Mouse (Mus musculus) spleen, postnatal 10 days (tissue): ENCODE data around the gene Tmed6.
A peak's percentile ranks its signal among the peaks of the same experiment; 100 is the strongest.
"Not testable (repeated sequence)": the region's sequence is repeated elsewhere in the genome, so short reads cannot be mapped to it uniquely, and the experiment has no call there.

Experiments used
- DNase-seq, 2 experiments: peaks; one replicate each; pipeline ENCODE4 v3.0.0; 2021 to 2022; ENCODE audit warnings: low spot score in 2 of 2

The Tmed6 gene

DNA sequence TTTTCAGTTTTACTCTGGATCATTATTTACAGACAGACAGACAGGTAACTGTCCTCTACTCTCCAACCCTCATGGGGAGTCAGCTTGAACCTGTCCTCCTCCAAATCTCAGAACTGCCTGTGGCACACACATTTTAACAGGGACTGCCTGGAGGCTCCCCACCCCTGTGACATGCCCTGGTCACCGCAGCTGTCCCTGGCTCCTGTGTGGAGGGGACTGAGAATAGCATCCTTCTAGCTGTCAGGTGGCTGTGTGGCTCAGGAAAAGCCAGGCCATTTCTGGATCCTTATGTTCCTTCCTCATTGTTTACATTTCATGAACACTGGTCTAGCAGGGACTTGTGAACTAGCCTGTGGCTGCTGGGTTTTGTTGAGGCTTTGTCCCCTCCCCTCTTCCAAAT lies 8.7 kb upstream of the Tmed6 start:
- DNase-seq, result no peak

DNA sequence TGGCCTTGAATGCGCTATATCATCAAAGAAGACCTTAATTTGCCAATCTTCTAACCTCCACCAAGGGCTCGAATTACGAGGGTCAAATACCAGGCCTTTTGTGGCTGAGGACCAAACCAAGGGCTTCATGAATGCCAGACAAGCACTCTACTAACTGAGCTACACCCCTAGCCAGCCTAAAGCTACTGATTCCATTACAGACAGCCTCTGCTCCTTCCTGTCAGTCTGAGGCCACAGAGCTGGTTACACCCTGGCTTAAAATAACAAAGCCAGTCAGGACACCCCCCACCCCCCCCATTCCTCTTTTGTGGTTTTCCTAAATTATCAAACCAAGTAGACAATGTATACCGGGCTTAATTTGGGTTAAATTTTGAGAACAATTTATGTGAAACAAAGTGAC lies 8.3 kb upstream of the Tmed6 start:
- no peak for DNase-seq

DNA sequence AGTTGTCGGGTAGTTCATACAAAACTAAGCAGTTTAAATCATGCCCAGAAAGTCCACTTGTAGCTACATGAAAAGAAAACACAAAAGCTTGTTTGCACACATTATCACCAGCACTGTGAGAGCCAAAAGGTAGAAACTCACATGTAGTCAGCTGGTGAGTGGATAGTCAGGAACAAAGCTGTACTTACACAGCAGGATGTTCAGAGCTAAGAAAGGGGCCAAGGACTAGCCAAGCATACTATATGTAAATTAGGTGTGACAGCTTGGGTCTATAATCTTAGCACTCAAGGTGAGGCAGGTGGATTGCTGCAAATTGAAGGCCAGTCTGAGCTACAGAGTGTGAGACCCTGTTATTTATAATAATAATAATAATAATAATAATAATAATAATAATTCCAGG lies 2.8 kb downstream of the Tmed6 start:
- DNase-seq, result no peak

DNA sequence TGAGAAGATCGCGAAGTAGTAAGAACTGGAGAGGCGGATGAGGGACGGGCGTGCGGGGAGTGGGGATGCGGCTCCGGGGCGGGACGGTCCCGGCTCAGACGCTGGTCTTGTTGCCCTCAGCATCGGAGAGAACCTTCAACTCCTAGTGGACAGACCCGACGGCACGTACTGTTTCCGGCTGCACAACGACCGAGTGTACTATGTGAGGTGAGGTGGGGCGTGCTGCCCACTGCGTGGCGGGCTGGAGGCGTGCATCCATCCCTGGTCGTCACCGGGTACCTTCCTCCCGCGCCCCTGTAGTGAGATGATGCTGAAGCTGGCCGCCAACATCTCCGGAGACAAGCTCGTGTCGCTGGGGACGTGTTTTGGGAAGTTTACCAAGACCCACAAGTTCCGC lies 8.5 kb downstream of the Tmed6 start:
- no peak for DNase-seq

DNA sequence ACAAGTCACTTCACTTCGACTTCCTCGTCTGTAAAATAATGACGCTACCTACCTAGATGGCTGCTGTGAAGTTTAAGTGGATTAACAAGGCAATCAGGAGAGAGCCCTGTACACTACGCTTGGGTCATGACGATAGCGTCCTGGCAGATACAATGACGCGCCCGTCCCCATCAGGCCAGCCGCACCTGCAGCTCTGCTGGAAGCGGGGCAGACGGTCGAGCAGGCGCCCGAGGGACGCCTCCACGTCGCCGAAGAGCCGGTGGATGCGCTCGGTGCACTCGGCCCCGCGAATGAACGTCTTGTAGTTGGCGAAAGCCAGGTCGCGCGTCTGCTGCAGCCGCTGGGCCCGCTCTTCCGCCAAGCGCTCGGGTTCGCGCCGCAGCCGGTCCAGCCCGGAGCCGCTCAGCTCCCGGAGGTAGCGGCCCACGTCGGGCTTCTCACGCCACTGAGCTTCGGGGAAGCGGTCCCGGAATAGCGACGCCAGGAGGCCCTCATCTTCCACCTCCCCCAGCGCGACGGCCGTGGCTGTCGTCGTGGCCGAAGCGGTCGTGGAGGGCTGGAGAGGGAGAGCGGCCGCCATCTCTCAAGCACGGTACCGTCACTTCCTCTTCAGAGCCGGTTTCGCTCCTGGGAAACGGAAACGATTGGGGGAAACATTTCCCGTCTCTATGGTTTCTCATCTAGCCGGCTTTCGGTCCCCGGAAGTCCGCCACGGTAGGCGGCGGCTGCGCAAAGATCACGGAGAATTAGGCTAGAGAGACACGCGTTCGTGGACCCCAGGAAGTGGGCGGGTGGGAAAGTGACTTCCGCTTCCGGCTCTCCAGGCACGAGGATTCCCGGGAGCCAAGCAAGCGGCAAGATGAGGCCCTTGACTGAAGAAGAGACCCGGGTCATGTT lies 9.1 kb downstream of the Tmed6 start, which contains the start of the genes Cog8 and Nip7:
Gene Cog8, minus strand, starts transcription at position 614 of the 897 bp plus-strand sequence.
Gene Nip7, plus strand, starts transcription at position 802 of the 897 bp plus-strand sequence.
- DNase-seq, result peak; percentile 79 to 93

DNA sequence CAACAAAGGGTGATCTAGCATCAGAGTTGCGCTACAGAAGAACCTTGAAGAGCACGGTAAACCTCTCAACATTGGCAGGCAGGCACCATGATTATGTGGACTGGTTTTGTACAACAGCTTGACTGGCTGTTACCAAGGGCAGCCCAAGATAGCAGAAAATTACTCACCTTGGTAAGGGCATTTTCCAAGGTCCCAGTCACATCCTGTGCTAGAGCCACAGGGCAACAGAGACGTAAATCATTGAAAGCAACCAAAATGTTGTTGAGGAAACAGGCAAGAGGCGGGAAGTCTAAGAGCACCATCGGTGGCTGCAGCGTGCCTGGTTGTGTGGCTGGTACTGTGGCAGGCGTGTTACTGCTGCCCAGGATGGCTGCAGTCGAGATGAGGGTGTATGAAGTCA lies 13.4 kb downstream of the Tmed6 start:
- DNase-seq, result no peak

DNA sequence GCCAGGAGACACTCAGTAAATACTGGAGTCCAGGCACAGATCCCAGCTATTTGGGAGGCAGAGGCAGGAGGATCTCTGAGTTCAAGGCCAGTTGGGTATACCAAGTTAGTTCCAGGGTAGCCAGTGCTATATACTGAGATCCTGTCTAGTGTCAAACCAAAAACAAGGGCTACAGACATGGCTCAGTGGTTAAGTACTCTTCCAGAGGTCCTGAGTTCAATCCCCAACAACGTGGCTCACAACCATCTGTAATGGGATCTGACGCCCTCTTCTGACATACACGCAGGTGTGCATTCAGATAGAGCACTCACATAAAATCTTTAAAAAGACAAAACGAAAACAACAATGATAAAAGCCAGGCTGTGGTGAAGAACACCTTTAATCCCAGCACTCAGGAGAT lies 16.0 kb downstream of the Tmed6 start:
- DNase-seq, result no peak

DNA sequence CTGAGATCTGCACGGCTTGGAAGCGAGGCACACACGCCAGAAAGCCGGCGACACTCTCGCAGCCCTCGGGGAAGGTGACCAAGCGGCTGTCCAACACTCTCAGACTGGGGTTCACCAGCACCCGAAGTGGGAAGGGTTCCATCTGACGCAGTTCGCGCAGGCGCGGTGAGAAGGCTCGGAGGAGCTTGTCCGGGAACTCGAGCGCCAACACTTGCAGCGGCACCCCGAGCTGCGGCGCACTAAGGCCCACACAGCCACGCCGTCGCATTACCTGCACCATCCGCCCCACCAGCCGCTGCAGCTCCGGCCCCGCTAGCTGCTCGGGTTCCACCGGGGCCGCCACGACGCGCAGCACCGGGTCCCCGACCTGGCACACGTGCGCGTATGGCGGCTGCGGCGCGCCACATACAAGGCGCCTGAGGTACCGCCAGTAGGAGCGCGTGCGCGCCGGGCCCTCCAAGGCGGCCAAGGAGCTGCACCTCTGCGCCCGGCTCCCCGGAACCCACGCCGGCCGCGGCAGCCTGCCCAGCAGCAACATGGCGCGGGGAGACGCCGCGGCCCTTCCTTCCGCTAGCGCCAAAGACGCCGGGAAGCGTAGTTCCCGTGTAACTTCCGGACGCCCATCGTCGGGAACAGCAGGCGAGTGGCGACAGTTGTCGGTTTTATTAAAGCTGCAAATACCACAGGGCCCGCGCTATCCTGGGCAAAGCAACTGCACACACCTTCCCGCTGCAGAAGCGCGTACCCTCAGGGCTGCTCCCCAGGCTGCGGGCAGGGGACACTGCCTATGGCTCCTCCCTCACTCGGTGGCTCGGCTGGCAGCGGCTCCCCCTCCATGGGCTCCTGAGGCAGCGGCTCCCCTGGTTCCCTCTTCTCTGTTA lies 17.1 kb downstream of the Tmed6 start, which contains the start of gene Pdf:
Gene Pdf, minus strand, starts transcription at position 554 of the 881 bp plus-strand sequence.
- DNase-seq, result peak; percentile 65 to 77

DNA sequence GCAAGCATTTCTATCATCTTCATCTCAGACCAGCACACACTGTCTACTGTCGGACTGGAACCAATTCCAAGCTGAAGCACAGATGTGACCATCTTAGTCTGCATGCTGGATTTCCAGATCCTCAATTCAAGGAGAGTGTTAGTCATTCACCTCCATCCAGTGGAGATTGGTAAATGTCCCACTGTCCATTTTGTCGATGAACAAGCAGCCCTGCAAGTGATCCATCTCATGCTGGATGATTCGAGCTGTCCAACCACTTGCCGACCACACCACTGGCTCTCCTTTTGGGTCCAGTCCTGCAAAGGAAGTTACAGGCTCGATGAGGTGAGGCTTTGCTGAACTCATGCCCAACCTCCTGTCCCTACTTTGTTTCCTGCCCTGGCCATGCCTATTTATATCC lies 18.5 kb downstream of the Tmed6 start:
- DNase-seq, result no peak

DNA sequence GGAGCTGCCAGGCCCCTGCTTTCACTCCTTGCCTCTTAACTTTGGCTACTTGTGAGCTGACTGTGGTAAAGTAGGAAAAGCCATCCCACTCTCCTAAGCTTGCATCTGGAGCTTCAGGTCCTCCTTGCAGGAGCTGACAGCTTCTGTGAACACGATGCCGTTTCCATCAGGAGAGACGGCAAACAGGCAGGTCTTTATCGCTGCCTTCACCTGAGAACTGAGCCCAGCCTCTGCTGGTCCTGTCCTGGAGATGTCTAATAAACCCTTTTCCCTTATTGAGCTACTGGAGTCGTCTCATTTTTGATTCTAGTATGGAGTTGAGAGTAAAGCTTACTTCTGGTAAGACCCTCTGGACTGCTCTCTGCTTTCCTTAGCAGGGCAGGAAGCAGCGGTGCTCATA lies 20.0 kb downstream of the Tmed6 start:
- no peak for DNase-seq

DNA sequence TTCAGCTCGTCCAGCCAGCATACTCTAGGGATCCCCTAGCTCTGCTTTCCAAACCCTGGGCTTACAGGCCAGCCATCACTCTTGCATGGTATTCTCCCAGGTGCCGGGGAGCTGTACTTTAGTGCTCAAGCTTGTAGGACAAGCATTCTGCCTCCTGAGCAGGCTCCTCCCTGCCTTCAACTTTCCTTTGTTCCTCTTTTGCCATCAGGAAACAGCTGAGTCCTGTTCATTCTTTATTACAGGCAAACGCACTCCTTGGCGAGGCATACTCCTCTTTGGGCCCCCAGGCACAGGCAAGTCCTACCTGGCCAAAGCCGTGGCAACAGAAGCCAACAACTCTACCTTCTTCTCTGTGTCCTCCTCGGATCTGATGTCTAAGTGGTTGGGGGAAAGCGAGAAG lies 24.8 kb downstream of the Tmed6 start:
- no peak for DNase-seq

DNA sequence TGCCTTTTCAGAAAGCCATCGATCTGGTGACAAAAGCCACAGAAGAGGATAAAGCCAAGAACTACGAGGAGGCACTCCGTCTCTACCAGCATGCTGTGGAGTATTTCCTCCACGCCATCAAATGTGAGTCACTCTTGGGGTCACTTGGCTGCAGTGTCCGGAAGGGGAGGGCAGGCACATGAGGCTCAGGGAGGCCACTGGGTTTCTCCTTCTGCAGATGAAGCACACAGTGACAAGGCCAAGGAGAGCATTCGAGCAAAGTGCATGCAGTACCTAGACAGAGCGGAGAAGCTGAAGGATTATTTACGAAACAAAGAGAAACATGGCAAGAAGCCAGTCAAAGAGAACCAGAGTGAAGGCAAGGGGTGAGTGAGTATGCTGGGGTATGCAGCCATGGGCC lies 28.8 kb downstream of the Tmed6 start:
- DNase-seq, result no peak

DNA sequence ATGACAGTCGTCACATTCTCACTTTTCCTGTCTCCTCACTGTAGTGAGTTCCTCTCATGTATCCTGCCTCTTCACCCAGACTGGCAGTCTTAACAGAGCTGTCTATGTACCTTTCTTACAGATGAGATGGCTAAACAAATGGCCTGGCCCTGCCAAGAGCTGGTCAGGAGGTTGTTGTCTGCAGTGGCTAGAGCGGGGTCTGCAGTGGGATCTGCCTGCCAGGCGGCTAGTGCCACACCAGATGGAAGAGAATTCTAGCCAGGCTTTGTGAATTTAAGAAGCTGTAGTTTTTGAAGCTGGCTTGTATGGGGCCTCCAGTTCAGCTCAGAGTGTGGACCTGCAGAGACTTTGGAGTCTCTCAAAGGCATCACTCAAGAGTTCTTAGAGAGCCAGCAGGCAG lies 29.8 kb downstream of the Tmed6 start:
- DNase-seq, result no peak

DNA sequence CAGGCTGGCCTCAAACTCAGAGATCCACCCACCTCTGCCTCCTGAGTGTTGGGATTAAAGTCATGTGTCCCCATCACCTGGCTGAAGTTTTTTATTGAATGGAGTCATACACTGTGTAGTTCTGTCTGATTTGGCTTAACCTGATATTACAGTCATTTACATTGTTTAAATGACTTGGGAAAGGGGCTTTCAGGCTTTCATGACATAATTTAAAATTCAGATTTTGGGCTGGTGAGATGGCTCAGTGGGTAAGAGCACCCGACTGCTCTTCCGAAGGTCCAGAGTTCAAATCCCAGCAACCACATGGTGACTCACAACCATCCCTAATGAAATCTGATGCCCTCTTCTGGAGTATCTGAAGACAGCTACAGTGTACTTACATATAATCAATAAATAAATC lies 31.8 kb downstream of the Tmed6 start:
- DNase-seq, result not testable (repeated sequence)

DNA sequence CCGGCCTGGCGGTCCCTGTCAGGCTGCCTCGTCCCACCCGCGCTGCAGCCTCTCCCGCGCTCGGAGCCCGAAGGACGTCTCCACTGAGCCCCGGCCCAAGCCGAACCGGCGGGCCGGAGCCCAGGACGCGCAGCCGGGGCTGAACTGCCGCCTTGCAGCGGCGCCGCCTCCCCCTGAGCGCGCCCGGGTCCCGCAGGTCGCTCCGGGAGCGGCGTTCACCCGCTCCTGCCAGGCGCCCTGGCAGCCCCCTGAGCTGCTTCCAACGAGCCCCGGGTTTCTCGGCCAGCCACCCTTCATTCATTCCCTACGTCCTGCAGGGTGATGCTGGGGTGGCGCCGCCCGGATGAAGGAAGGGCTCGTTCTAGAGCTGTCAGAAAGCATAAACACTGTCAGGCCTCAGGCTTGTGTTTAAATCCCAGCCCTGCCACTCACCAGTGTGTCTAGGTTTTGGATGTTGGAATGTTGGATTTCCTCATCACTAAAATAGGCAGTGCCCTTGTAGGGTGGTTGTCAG lies 33.8 kb downstream of the Tmed6 start:
- no peak for DNase-seq

DNA sequence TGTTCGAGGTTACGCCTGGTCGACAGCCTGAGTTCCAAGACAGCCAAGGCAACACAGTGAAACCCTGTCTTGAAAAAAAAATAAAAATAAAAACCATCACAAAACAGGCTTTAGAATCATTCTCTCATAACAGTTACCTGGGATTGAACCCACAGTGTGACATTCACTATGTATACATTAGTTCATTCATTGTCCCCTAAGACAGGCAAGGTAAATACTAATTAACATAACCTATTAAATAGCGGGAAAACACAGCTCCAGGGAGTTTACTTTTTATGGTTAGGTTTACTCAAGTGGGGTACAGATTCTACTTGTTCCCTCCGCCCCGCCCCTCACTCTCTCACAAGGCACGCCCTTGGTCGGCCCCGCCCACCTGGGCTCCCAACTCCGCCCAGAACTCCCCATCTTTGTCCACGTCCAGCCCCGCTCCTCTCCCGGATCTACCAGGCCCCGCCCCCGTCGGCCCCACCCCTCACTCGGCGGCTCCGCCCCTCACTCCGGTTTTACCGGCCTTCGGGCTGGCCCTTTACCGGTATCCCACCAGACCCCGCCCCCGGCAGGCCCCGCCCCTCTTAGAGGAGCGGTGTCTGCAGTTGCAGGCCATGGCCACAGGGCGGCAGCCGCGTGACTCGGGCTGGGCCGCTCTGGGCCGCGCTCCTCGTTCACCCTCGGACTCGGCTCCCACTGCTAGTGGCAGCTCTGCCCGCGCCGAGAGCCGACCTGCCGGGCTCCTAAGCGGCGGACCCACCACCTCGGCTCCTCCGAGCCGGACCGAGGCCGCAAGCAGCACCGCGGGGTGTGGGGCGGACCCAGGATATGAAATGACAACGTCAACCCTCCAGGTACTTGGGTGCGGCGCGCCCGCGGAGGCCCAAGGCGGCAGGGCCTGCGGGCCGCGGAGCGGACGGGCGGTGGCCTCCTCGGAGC lies 34.5 kb downstream of the Tmed6 start, which contains the start of gene Vps4a:
Gene Vps4a, plus strand, starts transcription at position 573 of the 927 bp plus-strand sequence.
- peak; percentile 96 to 99 for DNase-seq

DNA sequence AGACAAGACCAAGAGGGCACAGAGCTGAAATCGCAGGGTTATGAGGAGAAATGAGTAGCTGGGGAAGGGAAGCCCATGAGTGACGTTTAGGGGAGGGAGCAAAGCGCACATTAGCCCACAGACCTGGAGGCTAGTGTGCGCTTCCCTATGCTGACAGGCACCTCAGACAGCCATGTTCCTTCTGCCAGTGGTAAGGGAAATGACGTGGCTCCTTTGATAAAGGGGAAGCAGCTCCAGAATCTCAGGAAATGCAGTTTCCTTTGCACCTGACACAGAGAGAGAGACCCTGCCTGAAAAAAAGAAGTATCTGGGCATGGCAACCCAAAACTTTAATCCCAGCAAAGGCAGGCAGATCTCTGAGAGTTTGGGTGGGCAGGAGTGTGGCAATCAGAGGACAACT lies 35.4 kb downstream of the Tmed6 start:
- DNase-seq, result no peak

DNA sequence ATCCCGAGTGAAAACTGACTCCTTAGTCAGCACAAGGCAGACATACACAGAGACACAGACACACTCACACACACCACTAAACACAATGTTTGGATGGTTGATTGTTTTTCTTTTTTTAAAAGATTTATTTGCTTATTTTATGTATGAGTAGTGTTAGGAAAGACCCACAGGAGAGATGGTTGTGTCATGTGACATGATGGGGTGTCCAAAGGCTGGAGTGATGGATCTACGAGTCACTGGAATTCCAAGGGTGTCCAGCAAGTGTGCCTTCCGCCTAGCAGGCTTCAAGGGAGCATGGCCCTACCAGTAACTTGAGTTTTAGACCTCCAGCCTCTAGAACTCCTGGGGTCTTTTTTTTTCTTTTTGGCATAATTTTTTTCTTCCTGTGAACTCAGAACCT lies 36.1 kb downstream of the Tmed6 start:
- no peak for DNase-seq

DNA sequence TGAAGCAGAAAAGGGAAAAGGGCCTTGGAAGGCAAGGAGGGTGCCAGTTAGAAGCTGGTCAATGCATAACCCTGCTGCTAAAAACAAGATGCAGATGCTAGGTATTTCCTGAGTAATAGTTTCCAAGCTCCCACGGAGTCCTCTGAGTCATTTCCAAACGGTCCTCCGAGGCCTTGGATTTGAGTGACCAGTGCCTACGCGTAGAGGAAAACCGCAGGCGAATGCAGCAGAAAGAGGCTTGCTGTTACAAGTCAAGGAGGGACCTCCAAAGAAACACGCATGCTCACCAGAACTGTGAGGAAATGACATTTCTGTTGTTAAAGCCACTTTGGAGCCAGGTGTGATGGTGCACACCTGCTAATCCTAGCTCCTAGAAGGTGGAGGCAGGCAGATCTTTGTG lies 42.0 kb downstream of the Tmed6 start:
- DNase-seq, result no peak

DNA sequence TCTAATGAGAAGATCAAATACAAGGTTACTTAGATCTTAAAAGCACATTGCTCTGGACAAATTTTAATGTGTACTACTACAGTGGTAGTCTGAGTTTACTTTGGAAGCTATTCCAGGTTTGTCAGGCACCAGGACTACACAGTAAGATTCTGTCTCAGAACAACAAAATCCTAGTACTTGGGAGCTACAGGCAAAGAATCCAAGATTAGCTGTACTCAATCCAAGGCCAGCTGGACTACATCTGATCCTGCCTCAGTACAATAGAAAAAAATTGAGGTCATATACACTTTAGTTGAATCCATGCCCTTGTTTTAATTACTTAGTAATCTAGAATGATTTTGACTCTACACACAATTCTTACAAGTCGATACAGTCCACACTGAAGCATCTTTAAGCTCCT lies 50.5 kb downstream of the Tmed6 start:
- no peak for DNase-seq

DNA sequence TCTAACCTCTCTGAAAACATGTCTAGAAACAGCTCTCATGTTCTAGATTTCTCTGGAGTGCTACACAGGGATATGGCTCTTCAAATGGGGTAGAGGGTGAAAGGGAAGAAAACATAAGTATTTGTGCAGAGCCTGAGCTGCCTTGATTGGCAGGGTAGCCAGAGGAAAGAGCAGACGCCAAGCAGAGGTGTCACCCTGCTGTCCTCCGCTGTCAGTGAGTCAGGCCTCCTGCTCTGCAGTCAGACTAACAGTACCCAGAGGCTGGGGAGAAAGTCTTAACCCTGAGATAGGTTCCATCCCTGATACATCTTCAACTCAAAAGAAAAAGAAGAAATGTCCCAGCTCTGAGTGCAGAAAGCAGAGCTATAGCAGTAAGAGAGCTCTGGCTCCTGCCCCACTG lies 52.8 kb downstream of the Tmed6 start:
- no peak for DNase-seq
